Mouse (Mus musculus): ENCODE data around the gene Fhl1. TPM values are rescaled to one million over a fixed set of nuclear protein-coding genes. Genes with fewer than 3 reads are reported as not detected.

Gene Fhl1
- polyA plus RNA-seq, 1 experiment from 2014 or later, result 42.7 TPM

DNA sequence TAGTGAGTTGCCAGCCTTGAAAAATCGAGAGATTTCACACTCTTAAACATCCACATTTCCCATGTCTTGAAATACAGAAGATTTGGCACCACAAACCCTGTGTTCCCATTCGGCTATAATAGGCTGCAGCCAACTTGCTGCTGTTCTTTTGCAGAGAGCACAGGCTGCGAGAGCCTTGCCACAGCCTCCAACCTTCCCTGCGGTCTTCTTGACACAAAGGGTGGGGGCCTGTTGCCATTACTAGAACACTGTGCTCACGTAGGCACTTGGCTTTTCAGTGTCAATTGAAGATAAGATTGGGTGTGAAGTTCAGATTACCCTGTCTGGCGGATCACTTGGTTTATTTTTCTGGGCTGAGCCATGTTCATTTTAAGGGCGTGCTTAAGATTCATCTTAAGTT lies 24.8 kb downstream of the Fhl1 start:
- WGBS, result 85% methylated on average over 7 of the region's 7 CpGs
- Histone ChIP-seq H3K4me1 (no peaks in the 10 kb centered on the region), H3K4me3 (no peak overlapping the region), H3K36me3 (replicated peaks) (no peaks in the 10 kb centered on the region), H3K27me3 (replicated peaks; ENCODE audit: low read depth, poor library complexity, severe bottlenecking) (no peaks in the 10 kb centered on the region), H3K9me3 (no peaks in the 10 kb centered on the region), H3K27ac (replicated peaks) (no peak overlapping the region)
- no peak for DNase-seq (ENCODE audit: low spot score)

DNA sequence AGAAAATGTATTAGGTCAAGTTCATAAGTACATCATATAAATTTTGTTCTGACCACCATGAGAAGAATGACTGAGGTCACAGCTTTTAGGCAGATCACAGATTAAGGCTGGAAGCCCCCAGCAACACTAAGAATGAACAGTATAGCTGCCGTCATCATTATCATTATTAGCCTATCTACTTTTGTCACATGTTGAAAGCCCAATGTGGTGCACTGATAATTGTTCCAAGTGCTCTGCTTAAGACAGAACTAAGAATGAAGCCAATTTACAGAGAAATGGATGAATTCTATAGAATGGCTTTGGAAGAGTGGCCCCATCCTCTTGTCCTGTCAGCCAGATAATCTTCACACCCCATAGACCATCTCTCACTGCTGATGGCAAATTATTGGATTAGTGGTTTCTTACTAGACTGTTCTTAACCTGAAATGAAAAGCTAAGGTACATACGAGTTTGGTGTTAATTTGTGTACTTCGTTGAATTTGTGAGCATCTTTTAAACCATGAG lies 28.7 kb downstream of the Fhl1 start:
- 86% methylated on average over 3 of the region's 3 CpGs for WGBS
- Histone ChIP-seq H3K36me3 (replicated peaks) (no peaks in the 10 kb centered on the region), H3K9me3 (no peaks in the 10 kb centered on the region), H3K4me1 (no peaks in the 10 kb centered on the region), H3K27me3 (replicated peaks; ENCODE audit: low read depth, poor library complexity, severe bottlenecking) (no peaks in the 10 kb centered on the region), H3K4me3 (no peak overlapping the region), H3K27ac (replicated peaks) (no peak overlapping the region)
- no peak for DNase-seq (ENCODE audit: low spot score)

DNA sequence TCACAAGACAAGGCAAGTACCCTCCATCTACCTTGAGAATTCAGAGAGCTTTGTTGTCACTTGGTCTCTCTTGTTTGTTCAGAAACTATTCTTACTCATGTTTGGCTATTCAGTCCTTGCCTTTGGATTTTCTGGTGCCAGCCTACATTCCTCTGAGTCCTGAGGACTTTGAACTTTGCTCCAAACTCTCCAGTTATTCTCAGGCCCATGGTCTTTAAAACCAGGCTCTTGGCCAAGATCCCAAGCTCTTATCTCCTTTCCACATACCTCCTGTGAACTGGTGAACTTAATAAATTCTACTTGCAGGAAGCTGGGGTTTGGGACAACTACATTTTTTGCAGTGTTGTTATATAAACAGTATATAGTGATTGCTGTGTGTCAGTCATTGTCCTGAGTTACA lies 38.3 kb downstream of the Fhl1 start:
- Histone ChIP-seq H3K4me1 (no peaks in the 10 kb centered on the region), H3K4me3 (no peak overlapping the region), H3K36me3 (replicated peaks) (no peaks in the 10 kb centered on the region), H3K9me3 (no peaks in the 10 kb centered on the region), H3K27ac (replicated peaks) (no peak overlapping the region), H3K27me3 (replicated peaks; ENCODE audit: low read depth, poor library complexity, severe bottlenecking) (no peaks in the 10 kb centered on the region)
- DNase-seq (ENCODE audit: low spot score), result no peak

DNA sequence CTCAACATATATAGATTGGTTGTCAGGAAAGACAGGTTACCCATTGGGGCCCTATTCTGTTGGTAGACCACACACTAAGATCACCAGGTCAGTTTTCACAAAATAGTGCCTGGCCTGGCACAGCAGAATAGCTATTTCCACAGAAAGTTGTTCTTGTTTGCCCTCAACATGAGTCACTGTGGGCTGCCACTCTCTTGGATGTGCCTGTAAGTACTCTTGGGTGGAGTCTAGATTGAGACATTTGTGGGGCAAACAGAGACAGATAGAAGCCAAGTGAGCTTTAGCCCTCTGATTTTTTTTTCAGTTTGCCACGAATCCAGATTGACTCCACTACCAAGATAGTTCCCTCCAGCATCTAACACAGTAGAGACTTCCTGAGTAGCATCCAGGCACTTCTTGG lies 40.2 kb downstream of the Fhl1 start:
- no peak for DNase-seq (ENCODE audit: low spot score)
- no peaks in the 10 kb centered on the region for H3K9me3 ChIP-seq
- no peaks in the 10 kb centered on the region for H3K27me3 ChIP-seq (replicated peaks; ENCODE audit: low read depth, poor library complexity, severe bottlenecking)
- no peaks in the 10 kb centered on the region for H3K4me1 ChIP-seq
- no peaks in the 10 kb centered on the region for H3K36me3 ChIP-seq (replicated peaks)
- 91% methylated on average over 1 of the region's 1 CpGs for WGBS
- H3K27ac ChIP-seq (replicated peaks), result no peak overlapping the region
- no peak overlapping the region for H3K4me3 ChIP-seq

DNA sequence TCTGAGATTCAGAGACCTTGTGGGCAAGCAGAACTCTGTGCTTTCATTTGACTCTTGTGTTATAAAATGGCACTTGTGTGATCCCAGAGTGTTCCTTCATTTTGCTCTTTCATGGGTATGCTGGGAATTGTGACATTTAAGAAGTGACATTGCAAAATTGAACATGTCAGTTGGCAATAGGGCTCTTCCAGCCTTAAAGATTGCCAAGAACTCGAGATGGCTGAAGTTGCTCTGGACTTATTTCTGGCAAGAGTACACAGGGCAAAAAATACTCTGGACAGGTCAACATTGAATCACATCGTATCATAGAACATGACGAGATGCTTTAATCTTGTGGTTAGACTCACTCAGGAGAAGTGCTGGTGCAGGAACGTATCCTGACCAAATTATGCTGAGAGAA lies 41.7 kb downstream of the Fhl1 start:
- no peaks in the 10 kb centered on the region for H3K9me3 ChIP-seq
- 94% methylated on average over 4 of the region's 4 CpGs for WGBS
- H3K27ac ChIP-seq (replicated peaks), result no peak overlapping the region
- H3K27me3 ChIP-seq (replicated peaks; ENCODE audit: low read depth, poor library complexity, severe bottlenecking), result no peaks in the 10 kb centered on the region
- DNase-seq (ENCODE audit: low spot score), result no peak
- H3K36me3 ChIP-seq (replicated peaks), result no peaks in the 10 kb centered on the region
- no peak overlapping the region for H3K4me3 ChIP-seq
- H3K4me1 ChIP-seq, result no peaks in the 10 kb centered on the region

DNA sequence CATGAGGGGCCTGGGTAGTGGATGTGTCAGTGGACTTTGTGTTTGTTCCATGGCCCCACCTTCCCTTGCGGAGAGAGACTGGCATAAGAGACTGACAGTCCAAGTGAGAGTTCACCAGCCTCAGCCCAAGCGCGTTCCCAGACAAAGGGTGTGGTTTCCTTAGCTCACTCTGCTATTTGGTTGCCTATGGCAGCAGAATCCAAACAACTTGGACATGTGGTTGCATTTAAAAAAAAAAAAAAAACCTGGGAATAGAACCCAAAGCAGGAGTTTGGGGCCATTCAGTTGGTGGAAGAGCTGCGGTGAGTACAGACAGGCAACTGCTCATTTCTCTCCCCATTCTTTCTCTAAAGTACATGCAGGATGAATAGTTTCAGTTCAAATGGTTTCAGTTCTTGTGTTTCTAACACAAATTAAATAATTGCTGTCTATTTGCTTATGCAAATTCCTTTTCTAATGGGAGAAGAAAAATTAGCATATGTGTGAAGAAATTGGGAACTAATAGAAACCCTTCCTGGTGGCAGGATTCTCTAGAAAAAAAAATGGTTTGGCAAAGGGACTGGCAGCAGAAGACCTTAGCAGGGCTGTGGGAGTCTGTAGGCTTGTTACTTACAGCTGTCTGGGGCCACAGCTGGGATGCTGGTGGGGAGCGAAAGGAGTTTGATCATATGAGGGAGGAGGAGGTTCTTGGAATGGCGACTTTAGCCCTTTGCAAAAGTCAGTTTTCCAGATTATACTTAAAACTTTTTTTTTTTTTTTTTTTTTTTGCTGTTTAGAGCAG lies 54.9 kb downstream of the Fhl1 start:
- no peaks in the 10 kb centered on the region for H3K4me1 ChIP-seq
- no peak overlapping the region for H3K27ac ChIP-seq (replicated peaks)
- H3K9me3 ChIP-seq, result no peaks in the 10 kb centered on the region
- no peak overlapping the region for H3K4me3 ChIP-seq
- H3K36me3 ChIP-seq (replicated peaks), result peaks cover 12% of the 10 kb centered on the region; the same call in 1 of the 2 replicates
- H3K27me3 ChIP-seq (replicated peaks; ENCODE audit: low read depth, poor library complexity, severe bottlenecking), result no peaks in the 10 kb centered on the region
- peak; percentile 36 for DNase-seq (ENCODE audit: low spot score)
- WGBS, result 62% methylated on average over 6 of the region's 6 CpGs

DNA sequence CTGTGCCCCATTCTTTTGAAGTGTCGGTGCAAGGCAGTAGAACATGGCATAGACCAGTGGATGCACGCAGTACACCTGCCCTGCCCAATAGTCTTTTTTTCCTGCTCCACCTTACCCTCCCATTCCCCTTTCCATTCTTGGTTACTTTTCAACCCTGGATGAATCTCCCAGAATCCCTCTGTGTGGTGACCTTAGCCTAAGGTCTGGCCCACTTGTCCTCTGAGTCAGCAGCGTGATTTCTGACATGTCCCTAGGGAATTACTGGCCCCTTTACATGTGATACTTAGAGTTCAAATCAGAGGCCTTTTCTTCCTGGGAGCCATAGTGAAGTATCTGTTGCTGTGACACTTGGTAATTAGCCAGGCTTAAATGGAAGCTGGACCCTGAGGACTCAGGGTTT lies 55.9 kb downstream of the Fhl1 start:
- Histone ChIP-seq H3K36me3 (replicated peaks) (peaks cover 12% of the 10 kb centered on the region; the same call in 1 of the 2 replicates), H3K4me3 (no peak overlapping the region), H3K9me3 (no peaks in the 10 kb centered on the region), H3K4me1 (no peaks in the 10 kb centered on the region), H3K27me3 (replicated peaks; ENCODE audit: low read depth, poor library complexity, severe bottlenecking) (no peaks in the 10 kb centered on the region), H3K27ac (replicated peaks) (no peak overlapping the region)
- WGBS, result 87% methylated on average over 3 of the region's 3 CpGs
- no peak for DNase-seq (ENCODE audit: low spot score)

DNA sequence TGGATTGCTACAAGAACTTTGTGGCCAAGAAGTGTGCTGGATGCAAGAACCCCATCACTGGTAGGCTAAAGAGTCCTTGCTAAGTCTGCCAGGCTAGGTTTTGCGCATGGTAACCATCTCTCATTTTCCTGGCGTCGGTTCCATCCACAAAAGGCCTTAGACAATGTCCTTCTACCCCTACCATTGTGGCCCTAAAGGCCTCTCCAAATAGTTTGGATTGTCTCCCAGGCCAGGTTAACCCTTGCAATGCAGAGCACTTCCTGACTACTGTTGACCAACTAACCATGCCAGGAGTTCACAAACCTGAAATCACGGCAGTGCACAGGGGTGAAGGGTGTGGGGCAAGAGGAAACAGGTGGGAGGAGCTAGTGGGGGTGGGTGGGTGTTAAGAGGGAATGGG lies 59.0 kb downstream of the Fhl1 start:
- no peak for DNase-seq (ENCODE audit: low spot score)
- H3K36me3 ChIP-seq (replicated peaks), result peaks cover 22% of the 10 kb centered on the region

DNA sequence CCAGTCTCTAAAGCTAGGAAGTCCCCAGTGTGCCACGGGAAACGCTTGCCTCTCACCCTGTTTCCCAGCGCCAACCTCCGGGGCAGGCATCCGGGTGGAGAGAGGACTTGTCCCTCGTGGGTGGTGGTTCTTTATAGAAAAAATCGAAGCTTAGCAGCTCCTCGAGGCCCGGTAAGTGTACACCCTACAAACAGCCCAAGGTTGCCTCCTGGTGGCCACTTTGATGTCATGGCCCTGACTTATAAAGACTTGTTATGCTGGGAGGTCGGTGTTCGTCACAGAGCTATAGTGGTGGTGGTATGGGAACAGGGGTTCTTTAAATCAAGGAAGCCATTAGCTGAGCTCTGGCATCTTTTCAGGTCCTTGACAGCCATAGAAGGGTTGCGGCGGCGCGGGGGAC lies 59.7 kb downstream of the Fhl1 start:
- H3K36me3 ChIP-seq (replicated peaks), result peaks cover 22% of the 10 kb centered on the region
- no peaks in the 10 kb centered on the region for H3K27me3 ChIP-seq (replicated peaks; ENCODE audit: low read depth, poor library complexity, severe bottlenecking)
- H3K4me1 ChIP-seq, result no peaks in the 10 kb centered on the region
- 53% methylated on average over 15 of the region's 15 CpGs for WGBS
- H3K4me3 ChIP-seq, result no peak overlapping the region
- no peaks in the 10 kb centered on the region for H3K9me3 ChIP-seq
- H3K27ac ChIP-seq (replicated peaks), result no peak overlapping the region
- DNase-seq (ENCODE audit: low spot score), result peak; percentile 61

More for the DNA sequence above, 59.0 kb downstream of the Fhl1 start:
- no peak overlapping the region for H3K4me3 ChIP-seq
- no peak overlapping the region for H3K27ac ChIP-seq (replicated peaks)
- no peaks in the 10 kb centered on the region for H3K9me3 ChIP-seq
- H3K27me3 ChIP-seq (replicated peaks; ENCODE audit: low read depth, poor library complexity, severe bottlenecking), result no peaks in the 10 kb centered on the region
- 83% methylated on average over 4 of the region's 4 CpGs for WGBS
- H3K4me1 ChIP-seq, result no peaks in the 10 kb centered on the region

DNA sequence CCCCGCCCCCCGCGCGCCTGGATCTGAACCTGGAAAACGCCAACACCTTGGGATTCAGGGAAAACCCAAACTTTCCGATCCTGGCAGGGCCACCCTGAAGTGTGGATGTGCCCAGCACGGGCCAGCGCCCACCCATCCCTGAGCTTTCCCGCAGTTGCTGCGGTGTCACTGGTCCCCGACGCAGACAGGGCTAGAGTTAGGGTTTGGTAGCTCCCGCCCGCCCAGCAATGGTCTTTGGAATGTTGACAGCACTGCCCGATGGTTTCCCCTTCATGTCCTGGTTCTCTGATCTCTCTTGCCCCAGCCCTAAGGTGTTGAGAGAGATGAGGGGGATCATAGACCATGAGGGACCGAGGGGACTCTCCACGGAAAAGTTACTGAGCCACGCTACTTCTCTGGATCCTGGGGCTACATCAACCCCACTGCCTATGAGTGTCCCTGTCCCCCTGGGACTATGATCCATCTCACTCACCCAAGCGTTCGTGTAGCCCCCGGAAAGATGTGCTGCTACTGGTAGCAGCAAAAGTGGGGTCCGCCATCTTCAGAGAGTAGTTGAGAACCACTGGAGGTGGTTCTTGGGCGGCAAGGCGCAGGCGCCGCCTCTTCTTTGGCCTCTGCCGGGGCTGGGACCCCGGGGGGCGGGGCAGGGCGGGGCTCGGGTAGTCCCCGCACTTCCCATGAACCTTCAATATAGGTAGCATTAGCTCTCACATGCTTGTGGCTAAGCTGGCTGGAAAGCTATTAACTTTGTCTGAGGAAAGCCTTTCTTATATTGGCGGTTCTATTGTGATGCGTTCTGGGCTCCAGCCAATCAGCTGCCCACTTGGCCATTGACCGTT lies 90.4 kb downstream of the Fhl1 start, which contains the start of gene Map7d3:
Gene Map7d3, minus strand, starts transcription at position 562 of the 839 bp plus-strand sequence.
- Histone ChIP-seq H3K27me3 (replicated peaks; ENCODE audit: low read depth, poor library complexity, severe bottlenecking) (no peaks in the 10 kb centered on the region), H3K4me3 (peak within 1 kb of the TSS; percentile 61), H3K27ac (replicated peaks) (no peak within 1 kb of the TSS; the same call in 1 of the 2 replicates), H3K36me3 (replicated peaks) (no peaks in the 10 kb centered on the region), H3K4me1 (no peaks in the 10 kb centered on the region), H3K9me3 (no peaks in the 10 kb centered on the region)
- DNase-seq (ENCODE audit: low spot score), result peak; percentile 56
- WGBS, result 19% methylated on average over 35 of the region's 35 CpGs

DNA sequence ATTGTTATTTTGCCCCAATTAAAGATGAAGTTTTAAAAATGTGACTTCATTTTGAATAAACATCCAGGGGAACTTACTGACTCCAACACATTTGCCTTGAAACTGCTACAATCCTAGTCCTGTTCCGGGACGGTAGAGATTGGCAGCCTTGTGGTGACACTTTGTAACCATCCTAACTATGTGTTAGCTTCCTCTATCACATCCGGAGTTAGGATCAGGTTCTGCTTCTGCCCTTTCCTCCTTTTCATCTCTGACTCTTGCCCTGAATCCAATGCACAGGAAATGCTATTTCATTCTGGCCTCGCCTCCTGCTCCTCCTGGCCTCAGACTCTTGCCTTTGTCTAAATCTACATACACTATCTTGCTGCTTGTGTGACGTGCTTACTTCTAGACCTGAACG lies 95.9 kb downstream of the Fhl1 start:
- Histone ChIP-seq H3K36me3 (replicated peaks) (no peaks in the 10 kb centered on the region), H3K4me3 (no peak overlapping the region), H3K9me3 (no peaks in the 10 kb centered on the region), H3K4me1 (no peaks in the 10 kb centered on the region), H3K27ac (replicated peaks) (no peak overlapping the region), H3K27me3 (replicated peaks; ENCODE audit: low read depth, poor library complexity, severe bottlenecking) (no peaks in the 10 kb centered on the region)
- WGBS, result 76% methylated on average over 6 of the region's 6 CpGs
- no peak for DNase-seq (ENCODE audit: low spot score)

DNA sequence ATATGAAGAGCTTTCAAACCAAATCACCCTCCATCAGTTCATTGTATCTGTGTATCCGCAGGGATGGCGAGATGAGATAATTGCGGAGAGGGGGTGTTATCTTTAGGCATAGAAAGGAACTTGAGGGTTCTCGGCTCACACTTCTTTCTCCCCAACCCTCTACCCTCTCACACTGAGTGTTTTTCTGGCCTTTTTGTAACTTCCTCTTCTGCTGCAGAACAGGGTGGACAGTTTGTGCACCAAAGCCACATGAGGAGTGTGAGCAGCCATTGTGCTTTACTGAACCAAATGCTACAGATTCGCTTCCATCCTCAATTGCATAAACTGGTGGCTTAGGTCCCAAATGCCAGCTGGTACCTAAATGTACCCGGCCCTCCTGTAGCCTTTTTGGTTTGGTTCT lies 104.3 kb downstream of the Fhl1 start:
- no peak overlapping the region for H3K4me3 ChIP-seq
- no peak overlapping the region for H3K27ac ChIP-seq (replicated peaks)
- H3K36me3 ChIP-seq (replicated peaks), result no peaks in the 10 kb centered on the region
- no peaks in the 10 kb centered on the region for H3K9me3 ChIP-seq
- no peak for DNase-seq (ENCODE audit: low spot score)
- H3K27me3 ChIP-seq (replicated peaks; ENCODE audit: low read depth, poor library complexity, severe bottlenecking), result no peaks in the 10 kb centered on the region
- no peaks in the 10 kb centered on the region for H3K4me1 ChIP-seq
- WGBS, result 91% methylated on average over 6 of the region's 6 CpGs

DNA sequence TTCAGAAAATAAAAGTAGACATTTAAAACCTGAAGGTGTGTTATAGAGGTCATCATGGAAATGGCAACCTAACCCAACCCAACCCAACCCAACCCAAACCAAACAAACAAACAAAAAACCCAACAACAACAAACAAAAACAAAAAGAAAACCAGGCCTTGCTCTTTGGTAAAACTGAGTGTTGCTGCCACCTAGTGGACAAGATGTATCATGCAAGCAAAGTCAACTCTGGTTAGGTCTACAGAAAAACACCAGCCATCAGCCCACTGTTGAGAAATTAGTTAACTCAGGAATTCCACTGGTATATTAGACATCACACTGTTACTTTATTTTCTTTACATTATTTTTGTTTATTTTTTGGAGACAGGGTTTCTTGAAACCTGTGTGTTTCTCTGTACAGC lies 107.8 kb downstream of the Fhl1 start:
- no peaks in the 10 kb centered on the region for H3K9me3 ChIP-seq
- H3K4me1 ChIP-seq, result no peaks in the 10 kb centered on the region
- H3K27me3 ChIP-seq (replicated peaks; ENCODE audit: low read depth, poor library complexity, severe bottlenecking), result no peaks in the 10 kb centered on the region
- no peak overlapping the region for H3K4me3 ChIP-seq
- no peak overlapping the region for H3K27ac ChIP-seq (replicated peaks)
- peak; percentile 10 for DNase-seq (ENCODE audit: low spot score)
- no peaks in the 10 kb centered on the region for H3K36me3 ChIP-seq (replicated peaks)

Data from embryonic facial prominence, embryonic 10.5 days (tissue).